Mouse (Mus musculus) gastrocnemius, postnatal 25 days (tissue): Measurements from ENCODE around the gene Nras. TPM values are rescaled to one million over a fixed set of nuclear protein-coding genes. Genes with fewer than 3 reads are reported as not detected.
A peak's percentile ranks its signal among the peaks of the same experiment; 100 is the strongest.

ENCODE experiments used
- DNase-seq: peaks from one replicate; pipeline ENCODE4 v3.0.0; 2022
- long read RNA-seq, 2 experiments: library from polyadenylated mRNA; stranded (forward); transcript quantifications; one replicate each; pipeline ENCODE4 v2.0.0; 2021
- total RNA-seq, 2 experiments: library from RNA; stranded (reverse); gene quantifications; 1 replicate in 1 of 2; 2 replicates in 1 of 2; pipeline ENCODE4 v1.2.3; 2021

The Nras gene
- total RNA-seq, result 10 to 100 TPM; 46.3 to 53.7 TPM
- long read RNA-seq, experiment 1, full-length matches to known transcripts, result 11 of 18 reads
- long read RNA-seq, experiment 1, partial matches to known transcripts, result 6 of 18 reads
- long read RNA-seq, experiment 1, other reads (novel, unspliced or antisense), result 1 of 18 reads
- long read RNA-seq, experiment 2, full-length matches to known transcripts, result 15 of 27 reads
- long read RNA-seq, experiment 2, partial matches to known transcripts, result 2 of 27 reads
- long read RNA-seq, experiment 2, other reads (novel, unspliced or antisense), result 10 of 27 reads

DNA sequence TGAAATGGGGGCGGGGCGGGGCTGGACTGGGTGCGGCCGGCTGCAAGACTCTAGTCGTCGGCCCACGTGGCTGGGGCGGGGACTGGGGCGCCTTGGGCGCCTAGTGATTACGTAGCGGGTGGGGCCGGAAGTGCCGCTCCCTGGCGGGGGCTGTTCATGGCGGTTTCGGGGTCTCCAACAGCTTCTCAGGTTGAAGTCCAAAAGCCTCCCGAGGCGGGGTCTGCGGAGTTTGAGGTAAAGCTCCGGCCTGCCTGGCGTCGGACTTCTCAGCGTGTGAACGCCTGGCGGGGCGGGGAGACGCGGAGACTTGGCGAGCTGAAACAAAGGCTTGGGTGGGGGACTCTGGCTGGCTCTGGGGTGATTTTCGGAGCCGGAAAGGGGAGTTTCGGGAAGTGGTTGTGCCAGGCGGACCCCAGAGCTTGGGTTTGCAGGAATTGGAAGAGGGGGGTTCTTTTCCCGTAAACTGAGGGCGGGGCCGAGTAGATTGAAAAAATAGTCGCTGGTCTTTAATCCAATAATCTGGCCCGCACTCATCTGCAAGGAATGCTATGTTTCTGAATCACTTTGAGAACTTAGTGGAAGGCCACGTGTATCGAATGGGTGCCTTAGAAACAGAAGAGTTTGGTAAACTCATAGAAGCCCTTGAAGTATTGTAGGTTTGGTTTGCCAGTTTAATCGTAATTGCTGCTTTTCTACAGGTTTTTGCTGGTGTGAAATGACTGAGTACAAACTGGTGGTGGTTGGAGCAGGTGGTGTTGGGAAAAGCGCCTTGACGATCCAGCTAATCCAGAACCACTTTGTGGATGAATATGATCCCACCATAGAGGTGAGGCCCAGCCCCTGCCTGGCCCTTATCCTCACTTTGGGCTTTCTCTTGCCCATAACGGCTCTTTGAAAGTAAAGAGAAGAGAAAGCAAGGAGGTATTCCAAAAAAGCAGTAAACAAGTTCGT lies at the start of gene Nras:
TSS of gene Nras (plus strand) at position 79 of the 951 bp plus-strand sequence.
- DNase-seq, result peak; percentile 94

- no peak for DNase-seq
Observed at GRCm38 (mm10) chr3:103017350-103017749, 40.7 kb upstream of the Nras start.

GRCm38 (mm10) chr3:103019462-103019861 lies 38.6 kb upstream of the Nras start:
- DNase-seq, result no peak

GRCm38 (mm10) chr3:103020249-103020942 lies 37.7 kb upstream of the Nras start, which contains the start of gene Csde1:
Gene Csde1, plus strand, starts transcription at chr3:103020426.
- DNase-seq, result peak; percentile 97

- peak; percentile 90 for DNase-seq
Observed at GRCm38 (mm10) chr3:103020943-103021638, 37.0 kb upstream of the Nras start.

- DNase-seq, result no peak
Observed at GRCm38 (mm10) chr3:103026174-103026573, 31.9 kb upstream of the Nras start.

GRCm38 (mm10) chr3:103040285-103040684 lies 17.8 kb upstream of the Nras start:
- DNase-seq, result no peak

DNA sequence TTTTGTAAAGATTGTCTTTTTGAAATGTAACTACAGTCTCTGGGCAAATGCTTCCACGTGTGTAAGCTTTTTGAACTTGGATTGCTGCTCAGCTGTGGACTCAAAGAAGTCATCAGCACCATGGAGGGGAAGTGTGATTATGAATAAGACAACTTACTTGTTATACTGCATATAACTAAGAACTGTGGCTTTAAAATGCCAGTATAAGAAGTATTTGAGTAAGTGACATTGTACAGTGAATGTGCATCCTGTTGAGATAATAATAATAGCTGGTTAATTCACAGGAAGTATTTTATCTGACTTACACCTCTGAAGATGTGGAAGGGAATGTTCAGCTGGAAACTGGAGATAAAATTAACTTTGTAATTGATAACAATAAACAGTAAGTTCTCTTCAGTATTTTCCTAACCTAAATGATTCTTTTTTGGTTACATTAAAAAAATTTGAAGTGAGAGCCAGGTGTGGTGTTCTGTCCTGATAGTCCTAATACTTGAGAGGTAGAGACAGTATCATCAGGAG lies 17.2 kb upstream of the Nras start:
- no peak for DNase-seq

DNA sequence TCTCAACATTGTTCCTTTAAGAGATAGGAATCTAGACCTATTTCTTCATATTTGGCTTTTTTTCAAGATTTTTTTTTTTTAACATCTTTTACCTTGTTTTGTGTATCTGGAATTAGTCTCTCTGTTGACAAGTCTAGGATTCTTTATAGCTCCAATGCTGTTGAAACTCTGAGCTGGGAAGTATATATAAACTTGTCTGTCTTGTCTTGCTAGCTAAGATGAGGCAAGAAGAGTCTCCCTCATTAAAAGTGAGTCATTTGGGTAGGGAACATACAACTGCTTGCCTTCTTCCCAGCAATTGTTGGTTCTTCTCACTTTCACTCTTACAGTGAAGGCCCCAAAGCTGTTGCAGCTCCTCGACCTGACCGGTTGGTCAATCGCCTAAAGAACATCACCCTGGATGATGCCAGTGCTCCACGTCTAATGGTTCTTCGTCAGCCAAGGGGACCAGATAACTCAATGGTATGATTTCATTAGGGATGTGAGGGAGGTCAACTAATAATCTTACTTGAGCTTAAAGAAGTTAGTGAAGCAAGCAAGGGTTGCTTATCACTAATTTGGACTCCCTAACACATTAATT lies 2.0 kb upstream of the Nras start:
- DNase-seq, result no peak

DNA sequence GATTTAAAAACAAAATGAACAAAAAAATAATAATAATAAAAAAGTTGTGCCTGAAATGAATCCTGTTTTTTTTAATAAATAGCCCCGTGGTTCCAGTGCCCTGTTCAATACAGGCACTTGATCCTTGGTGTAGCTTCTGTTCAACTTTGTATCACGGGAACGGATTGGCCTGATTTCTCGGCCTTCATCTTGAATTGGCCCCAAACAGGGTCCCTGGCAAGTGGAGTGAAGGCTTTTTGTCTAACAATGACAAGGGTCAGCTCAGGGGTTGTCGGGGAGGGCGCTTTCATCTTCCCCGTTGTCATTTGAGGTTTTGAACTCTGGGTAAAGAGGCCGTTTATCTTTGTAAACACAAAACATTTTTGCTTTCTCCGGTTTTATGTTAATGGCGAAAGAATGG lies 333 bp upstream of the Nras start:
- no peak for DNase-seq

GRCm38 (mm10) chr3:103066927-103067326 lies 8.8 kb downstream of the Nras start:
- DNase-seq, result no peak

GRCm38 (mm10) chr3:103068971-103069370 lies 10.9 kb downstream of the Nras start:
- no peak for DNase-seq

DNA sequence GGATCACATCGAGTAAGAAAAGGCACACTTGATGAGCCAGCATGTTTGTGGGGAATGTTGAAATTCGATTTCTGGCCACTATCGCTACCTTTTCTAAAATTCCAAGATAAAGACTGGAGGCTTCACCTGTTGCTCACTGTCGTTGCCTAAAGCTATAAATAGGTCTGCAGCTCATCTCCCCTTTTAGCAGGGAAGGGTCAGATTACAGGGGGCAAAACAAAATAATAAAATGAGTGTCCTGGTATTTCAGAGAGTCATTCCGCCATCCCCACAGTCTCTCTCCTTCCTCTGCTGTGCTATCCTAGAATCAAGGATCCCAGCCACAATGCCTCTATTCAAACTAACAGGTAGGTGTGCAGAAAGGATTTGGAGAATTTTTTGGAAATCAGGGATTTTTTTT lies 15.7 kb downstream of the Nras start, which contains the start of gene Ampd1:
TSS of gene Ampd1 (plus strand) at position 244 of the 400 bp plus-strand sequence.
- DNase-seq, result no peak

GRCm38 (mm10) chr3:103075871-103076270 lies 17.8 kb downstream of the Nras start:
- no peak for DNase-seq

- no peak for DNase-seq
Observed at GRCm38 (mm10) chr3:103076476-103076875, 18.4 kb downstream of the Nras start.

DNA sequence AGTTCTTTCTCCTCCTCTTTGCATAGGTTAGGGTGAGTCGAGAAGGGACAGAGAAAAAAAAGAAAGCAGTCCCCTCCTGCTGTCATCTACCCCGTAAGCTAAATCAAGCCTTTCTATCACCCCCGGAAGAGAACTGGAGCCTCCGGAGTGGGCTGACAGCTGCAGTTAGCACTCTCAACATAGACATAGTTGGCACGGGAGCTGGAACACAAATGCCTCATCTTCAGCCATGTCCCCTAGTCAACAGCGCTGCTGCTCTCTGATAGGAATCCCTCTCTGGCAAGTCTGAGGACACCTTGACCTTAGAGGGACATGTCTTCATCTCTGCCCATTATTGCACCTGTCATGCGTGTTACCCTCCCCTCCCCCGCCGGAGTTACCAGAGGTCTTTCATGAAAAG lies 21.2 kb downstream of the Nras start:
- DNase-seq, result peak; percentile 67

DNA sequence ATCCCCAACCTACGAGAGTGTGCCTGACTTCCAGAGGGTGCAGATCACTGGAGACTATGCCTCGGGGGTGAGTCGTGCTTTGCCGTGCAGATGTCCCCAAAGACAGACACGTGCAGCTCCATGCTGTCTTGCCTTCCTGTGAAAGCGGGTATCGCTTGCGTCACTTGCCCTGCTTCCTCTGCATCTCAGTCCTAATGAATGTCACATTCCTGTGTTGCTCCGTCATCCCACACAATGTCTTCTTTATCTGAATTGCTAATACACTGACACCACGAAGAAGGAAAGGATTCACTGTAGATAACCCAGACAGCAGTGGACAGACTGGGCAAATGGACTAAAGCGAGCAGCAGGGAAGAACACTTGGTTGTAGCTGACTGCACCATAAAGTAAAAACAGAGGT lies 23.0 kb downstream of the Nras start:
- no peak for DNase-seq

DNA sequence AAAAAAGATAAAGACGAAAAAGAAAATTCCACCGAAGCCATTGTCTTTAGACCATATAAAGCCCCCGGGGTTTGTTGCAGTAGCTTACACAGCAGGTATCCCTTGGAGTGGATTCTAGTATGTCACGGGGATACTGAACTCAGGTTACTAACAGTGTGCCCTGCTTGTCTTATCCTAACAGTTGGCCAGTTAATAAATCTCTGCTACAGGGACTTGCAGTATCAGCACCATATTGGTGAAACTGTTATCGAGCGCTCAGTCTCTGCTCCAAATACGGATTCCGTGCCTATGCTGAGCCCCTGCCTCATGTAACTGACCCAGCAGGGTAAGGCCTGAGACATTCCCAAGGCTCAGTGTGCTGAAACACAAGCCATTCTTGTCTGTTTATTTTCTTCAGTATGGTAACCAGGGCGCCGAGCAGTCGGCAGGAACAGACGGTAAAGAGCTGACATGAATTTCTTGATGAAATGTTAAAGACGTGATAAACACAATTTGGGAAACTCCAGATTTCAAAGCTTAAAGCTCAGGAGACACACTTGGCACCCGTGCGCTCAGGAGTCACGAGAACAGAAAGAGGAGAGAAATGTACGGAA lies 23.9 kb downstream of the Nras start:
- DNase-seq, result no peak

GRCm38 (mm10) chr3:103082761-103083160 lies 24.7 kb downstream of the Nras start:
- peak; percentile 59 for DNase-seq

DNA sequence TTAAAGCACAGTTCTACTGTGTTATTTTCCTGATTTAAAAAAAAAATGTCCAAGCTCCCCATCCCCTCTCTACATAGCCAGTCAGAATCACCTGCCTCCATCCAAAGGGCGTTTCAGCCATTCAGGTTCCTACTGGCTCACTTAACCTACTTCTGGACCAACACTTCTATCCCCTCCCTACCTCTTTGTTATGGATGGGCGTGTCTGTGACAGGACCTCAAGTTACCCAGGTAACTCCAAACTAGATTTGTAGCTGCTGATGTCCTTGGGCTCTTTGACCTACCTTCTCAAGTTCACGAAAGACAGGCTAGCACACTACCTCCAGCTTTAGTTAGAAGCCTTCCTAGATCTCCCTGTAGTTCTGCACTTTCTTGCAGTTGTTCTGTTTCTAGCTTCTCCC lies 27.9 kb downstream of the Nras start:
- no peak for DNase-seq

DNA sequence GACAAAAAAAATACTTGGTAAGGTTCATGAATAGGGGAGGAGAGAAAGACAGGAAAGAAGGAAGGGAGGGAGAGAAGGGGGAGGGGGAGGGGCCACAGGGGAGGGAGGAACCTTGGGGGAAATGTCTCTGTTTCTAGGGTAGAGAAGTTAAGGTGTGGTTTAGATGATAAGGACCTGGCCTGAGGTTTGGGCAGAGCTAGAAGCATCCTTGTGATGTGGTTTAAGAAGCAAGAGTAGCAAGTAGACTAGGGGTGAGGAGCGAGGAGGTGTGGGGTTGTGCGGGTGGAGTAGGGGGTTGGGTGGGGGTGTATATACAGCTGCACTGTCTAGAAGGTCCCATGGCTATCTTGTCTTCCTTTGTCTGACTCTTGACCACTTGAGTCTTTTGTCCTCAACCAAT lies 33.7 kb downstream of the Nras start:
- DNase-seq, result no peak
